Mouse (Mus musculus) CD4-positive helper T cell, adult 2 months (primary cell): ENCODE results near the gene Tnik.
A peak's percentile ranks its signal among the peaks of the same experiment; 100 is the strongest.

Source experiments
- DNase-seq: peaks from one replicate; pipeline ENCODE4 v3.0.0-alpha.2; 2012; ENCODE audit warnings: low read depth, missing footprints, low spot score

Tnik gene

DNA sequence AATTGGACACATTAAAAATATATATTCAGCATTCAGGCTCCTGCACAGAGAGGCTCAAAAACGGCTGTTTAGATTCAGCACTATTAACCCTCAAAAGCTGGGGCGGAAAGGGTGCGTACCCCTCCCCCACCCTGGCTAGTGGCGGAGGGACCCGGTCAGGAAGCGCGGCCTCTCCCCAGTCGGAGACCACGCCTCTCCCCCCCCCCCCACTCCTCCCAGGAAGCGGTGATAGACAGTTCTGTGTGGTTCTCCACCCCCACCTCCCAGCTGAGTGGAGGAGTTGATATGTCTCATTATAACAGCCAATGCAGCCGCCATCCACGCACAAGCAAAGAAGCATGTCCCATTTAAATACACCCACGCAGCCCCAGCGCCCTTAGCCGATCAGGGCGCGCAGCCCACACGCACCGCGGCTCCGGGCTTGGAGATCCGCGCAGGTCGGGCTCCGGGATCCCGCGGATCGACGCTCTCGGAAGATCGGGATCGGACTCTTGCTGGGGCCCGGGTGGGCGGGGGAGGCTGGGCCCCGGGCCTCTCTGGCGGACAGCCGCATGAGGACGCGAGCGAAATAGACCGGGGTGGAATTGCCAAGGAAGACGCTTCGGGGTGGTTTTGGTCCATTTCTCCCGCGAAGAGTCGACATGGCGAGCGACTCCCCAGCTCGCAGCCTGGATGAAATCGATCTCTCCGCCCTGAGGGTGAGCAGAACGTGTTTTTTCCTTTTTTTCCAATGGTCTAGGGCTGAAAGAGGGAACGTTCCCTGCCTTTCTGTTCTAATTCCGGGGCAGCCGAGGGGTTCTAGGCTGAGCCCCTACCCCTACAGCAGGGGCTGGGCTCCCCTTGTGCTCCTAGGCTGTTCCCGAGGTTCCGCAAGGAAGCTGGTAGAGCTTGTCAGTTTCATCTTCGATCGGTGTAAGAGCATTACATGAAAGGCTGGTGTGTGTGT, at the start of gene Tnik:
Tnik (plus strand) TSS at position 213 of the 946 bp plus-strand sequence.
- peak; percentile 96 for DNase-seq

- no peak for DNase-seq
Observed at GRCm38 (mm10) chr3:28214886-28215311, 48.1 kb upstream of the Tnik start.

- no peak for DNase-seq
Observed at GRCm38 (mm10) chr3:28217001-28217400, 46.0 kb upstream of the Tnik start.

DNA sequence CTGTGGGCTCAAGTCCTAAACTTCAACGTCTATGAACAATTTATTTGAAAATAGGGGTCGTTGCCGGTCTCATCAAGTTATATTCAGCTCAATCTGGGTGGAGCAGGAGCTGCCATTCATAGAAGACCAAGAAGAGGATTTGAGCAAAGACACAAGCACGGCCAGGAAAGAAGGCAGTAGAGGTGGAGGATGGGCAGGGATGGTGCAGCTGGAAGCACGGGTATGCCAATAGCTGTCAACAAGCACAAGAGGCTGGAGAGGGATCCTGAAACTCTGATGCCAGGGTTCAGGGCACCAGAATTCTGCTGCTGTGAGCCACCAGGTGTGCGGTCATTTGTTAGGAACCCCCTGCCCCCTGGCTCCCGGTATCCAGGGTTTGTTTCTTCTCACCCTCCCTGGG, 43.5 kb upstream of the Tnik start:
- DNase-seq: no peak

DNA sequence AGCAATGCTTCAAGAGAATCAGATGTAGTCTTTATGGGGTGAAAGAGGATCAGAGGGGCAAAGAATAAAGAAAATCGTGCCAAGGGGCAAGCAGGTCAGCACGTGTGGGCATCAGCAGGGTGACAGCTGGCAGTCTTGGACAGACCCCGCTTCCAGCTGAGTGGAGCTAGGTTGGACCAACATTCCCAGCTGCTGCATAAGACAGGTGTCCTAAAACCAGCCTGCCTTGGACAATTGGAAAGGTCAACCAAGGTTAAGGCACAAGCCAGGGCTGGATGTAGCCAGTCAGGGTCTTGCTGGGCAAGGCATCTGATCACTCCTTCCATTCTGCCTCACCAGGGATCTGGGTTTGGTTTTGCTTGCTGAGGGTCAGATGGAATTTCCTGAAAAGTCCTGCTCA, 43.0 kb upstream of the Tnik start:
- no peak for DNase-seq

DNA sequence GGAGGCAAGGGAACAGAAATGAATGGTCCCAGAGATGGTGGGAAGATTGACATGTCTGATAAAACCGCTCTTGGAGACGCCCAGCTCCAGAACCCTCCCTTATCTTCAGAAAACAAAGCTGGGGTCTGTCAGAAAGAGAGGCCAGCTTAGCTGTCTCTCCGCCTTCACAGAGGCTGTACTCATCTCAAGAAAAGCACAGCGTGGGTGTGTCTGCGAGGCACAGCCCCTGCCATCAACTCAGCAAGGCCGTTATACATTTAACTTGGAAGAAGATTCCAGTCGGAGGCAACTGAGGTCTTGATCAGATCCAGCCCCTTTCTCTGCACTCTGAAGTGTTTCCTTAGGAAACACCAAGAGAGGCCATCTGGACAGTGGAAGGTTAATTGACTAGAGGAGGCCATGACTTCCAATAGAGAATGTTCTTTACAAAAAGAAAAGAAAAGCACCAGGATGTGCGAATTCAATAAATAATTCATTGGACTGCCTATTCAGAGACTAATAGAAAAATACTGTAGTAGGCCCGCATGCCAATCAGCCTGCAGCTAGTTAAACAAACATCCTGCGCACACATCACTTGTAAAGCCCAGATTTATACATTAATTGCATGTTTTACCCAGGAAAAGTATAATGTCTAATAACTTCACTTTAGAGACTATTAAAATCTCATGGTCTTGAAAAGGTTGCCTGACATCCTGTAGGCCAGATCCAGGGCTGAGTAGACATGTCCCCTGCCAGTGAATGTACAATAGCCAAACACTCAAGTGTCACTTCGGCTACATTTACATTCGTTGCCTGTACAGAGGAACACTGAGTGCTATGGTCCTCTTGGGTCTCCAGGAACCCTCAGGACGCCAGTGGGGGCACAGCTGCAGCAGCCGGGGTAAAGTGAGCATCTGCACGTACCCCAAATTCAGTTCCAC, 38.3 kb upstream of the Tnik start:
- DNase-seq: no peak

DNA sequence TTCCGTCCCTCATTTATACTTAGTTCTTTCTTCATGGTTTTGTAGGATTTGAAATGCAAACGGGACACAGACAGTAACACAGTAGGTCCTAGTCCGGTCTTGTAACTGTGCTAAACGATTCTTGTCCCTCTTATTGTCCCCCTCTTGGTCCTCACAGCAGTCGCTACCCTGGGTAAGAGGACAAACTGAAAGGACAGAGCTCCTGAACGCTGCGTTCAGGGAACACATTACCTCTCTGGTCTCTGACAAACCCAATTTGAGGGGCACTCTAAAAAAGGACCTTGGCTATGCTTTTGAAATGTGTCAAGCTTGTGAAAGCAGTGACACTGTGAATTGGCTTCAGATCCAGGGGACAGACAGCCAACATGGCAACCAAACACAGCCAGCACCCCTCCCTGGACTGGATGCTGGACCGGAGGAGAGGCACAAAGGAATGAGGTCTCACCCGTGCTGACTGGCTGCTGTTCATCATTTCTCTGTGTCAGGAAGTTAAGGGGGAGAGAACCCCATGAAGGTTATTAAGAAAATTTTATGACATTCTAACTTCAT, 37.6 kb upstream of the Tnik start:
- DNase-seq: no peak

DNA sequence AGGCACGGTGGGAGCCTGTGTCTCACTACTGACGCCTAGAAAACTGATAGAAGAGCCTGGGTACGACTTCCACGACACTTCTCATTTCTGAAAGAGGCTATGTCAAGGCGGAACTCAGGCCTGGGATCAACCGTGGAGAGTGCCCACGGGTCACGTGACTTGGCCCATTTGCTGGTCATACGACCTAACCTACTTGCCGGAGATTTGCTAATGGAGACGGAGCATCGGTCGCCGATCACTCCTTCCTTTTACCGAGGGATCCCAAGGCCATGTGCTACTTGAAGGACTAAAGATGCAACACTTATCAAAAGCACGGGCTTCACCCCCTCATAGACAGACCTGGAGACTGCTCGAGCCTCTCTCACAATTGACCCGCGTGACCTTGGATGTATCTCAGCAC, 36.8 kb upstream of the Tnik start:
- DNase-seq: no peak

DNA sequence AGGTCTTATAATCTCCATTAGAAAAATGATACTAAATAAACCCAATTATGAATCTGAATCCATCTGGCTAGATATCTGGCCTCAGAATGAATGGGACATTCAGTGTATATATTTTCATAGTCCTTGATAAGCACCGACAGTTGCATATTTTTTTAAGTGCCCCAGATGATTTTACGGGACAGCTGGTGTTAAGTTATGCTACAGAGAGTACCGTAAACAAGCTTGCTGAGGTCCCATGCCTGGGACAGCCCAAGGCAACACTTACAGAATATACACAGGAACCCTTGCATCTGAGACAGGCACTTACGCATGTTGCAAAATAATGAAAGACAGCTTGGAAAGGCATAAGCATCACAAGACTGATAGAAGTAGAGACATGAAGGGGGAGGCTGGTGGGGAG, 34.1 kb upstream of the Tnik start:
- no peak for DNase-seq

DNA sequence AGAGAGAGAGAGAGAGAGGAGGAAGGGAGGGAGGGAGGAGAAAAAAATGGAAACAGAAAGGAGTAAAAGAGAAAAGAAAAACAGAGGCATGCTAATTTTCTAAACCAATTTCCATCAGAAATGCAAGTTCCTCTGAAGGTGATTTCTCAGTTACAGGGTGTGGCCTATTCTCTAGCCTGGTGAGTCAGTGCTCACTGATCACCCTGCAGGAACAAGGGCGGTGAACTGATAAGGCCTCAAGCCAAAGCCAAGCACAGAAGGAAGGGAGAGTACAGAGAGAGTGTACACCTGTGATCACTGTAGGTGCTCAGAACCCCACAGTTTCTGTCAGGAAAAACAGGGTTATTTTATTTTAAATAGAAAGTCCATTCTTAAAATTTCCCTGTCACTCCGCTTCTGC, 33.5 kb upstream of the Tnik start:
- no peak for DNase-seq

- DNase-seq: no peak
Observed at GRCm38 (mm10) chr3:28232885-28233284, 30.1 kb upstream of the Tnik start.

GRCm38 (mm10) chr3:28234179-28234578, 28.8 kb upstream of the Tnik start:
- DNase-seq: no peak

GRCm38 (mm10) chr3:28236689-28237088, 26.3 kb upstream of the Tnik start:
- DNase-seq: peak; percentile 45

DNA sequence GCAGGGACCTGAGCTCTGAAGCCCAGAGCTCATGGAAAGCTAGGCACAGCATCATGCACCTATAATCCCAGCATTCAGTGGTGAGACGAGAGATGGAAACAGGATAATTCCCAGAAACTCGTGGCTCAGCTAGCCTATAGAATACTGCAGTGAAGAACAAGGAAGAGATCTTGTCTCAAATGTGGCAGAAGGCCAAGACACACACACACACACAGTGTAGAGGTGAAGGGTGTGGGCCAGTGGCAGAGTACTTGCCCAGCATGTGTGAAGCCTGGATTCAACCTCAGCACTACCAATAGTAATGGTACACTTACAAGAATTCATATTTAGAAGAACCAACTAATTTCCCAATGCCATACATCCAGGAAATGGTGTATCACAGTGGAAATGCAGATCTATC, 24.9 kb upstream of the Tnik start:
- DNase-seq: no peak

DNA sequence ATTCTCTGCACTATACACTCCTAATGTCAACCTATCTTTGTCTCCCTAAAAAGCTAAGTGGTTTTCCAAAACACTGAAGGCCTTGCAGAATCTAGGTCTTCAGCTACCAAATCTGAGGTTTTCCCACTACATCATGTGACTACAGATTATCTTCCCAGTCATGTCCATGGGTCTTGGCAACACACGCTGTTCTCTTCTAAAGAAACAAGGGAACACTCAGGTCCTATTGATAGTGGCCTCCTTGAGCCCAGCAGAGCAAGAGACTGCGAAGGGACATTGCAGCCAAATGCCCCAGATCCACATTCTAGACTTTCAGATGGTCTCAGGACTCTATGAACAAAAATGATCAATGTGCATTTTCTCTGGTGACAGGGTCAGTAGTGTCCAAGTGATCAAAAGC, 20.5 kb upstream of the Tnik start:
- no peak for DNase-seq

GRCm38 (mm10) chr3:28244244-28244890, 18.6 kb upstream of the Tnik start:
- DNase-seq: no peak

GRCm38 (mm10) chr3:28248255-28248957, 14.6 kb upstream of the Tnik start:
- no peak for DNase-seq

- DNase-seq: peak; percentile 19
Observed at GRCm38 (mm10) chr3:28255711-28256110, 7.3 kb upstream of the Tnik start.

DNA sequence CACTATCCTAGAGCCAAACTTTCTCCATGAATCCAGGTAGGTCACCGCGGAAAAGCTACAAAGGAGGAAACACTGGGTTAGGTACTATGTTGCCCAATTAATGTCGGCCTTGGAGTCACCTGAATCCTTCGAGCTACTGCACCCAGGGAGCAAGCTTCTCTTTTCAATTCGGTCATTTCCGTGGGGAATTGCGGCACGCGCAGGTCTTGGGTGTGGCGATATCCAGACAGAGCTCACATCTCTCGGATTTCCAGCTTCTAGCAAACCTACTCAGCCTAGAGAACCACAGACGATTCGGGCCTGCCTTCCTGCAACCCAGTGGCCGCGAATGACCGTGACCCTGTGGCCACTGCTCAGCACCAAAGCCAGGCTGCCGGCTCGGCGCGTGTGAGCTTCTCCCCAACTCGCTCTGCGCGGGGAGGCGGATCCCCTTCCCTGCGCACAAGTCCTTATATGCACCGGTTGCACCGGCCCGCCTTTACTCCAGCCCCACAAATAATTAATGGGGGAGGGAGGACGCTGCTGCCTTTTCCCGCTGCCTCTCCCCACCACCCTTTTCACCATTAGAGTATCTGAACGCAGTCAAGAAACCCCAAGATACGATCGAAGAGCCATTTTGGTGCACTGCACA, 528 bp upstream of the Tnik start:
- peak; percentile 75 for DNase-seq
